Mouse (Mus musculus) cerebellum, adult 2 months (tissue): Measurements from ENCODE around the gene Gm17359. TPM values are rescaled to one million over a fixed set of nuclear protein-coding genes. Genes with fewer than 3 reads are reported as not detected.

Source experiments
- DNase-seq, 2 experiments: peaks; one replicate each; pipeline ENCODE4 v3.0.0; 2021
- H3K27ac ChIP-seq: fragments of 200-500 bp; 2 replicates; pipeline ENCODE4 v1.5.1; 2012; ENCODE audit warnings: low read length, control low read depth, inconsistent platforms; ENCODE audit not compliant: insufficient read depth
- H3K27me3 ChIP-seq: fragments of 200-500 bp; 2 replicates; pipeline ENCODE4 v1.6.1; 2012; ENCODE audit warnings: inconsistent platforms, mild to moderate bottlenecking, low read length, moderate library complexity; ENCODE audit not compliant: control insufficient read depth, insufficient read depth
- H3K4me1 ChIP-seq: fragments of 200-500 bp; 2 replicates; pipeline ENCODE4 v1.6.1; 2011; ENCODE audit warnings: low read length; ENCODE audit not compliant: control insufficient read depth, insufficient read depth
- H3K4me3 ChIP-seq: fragments of 200-500 bp; replicated peaks from 2 replicates; pipeline ENCODE3; 2011; ENCODE audit warnings: mild to moderate bottlenecking, low read depth, low read length, control low read depth; ENCODE audit not compliant: insufficient read depth
- CTCF ChIP-seq: fragments of 200-500 bp; IDR thresholded peaks from 2 replicates; pipeline ENCODE4 v1.5.1; 2011; ENCODE audit warnings: low read depth, mild to moderate bottlenecking, control low read depth, low read length, moderate library complexity, borderline replicate concordance; ENCODE audit not compliant: insufficient read depth
- POLR2A ChIP-seq: fragments of 200-500 bp; IDR thresholded peaks from 2 replicates; pipeline ENCODE4 v1.6.1; 2011; ENCODE audit warnings: low read length, control low read depth, borderline replicate concordance; ENCODE audit not compliant: insufficient read depth
- WGBS: fragments of 180-500 bp; shearing (Covaris S2); methylation state at CpG from one replicate; pipeline ENCODE4 v1.1.7; 2018; 5-methylcytosine and 5-hydroxymethylcytosine counted together
- polyA plus RNA-seq: library from polyadenylated mRNA; depleted of rRNA; stranded (reverse); fragments of >200 nt; gene quantifications from 2 replicates; pipeline ENCODE4 v1.2.3, GENCODE M21; 2012

Gm17359 gene
- polyA plus RNA-seq, 1 experiment: not detected

- Histone ChIP-seq H3K27me3 (no peaks in the 10 kb centered on the region), H3K4me3 (no peak overlapping the region), H3K4me1 (no peaks in the 10 kb centered on the region), H3K27ac (no peak overlapping the region)
- 64% methylated on average over 5 of the region's 5 CpGs for WGBS
- no peak for TF ChIP-seq POLR2A
- TF ChIP-seq CTCF: no peak
- DNase-seq: no peak
These were observed 112.0 kb downstream of the Gm17359 start for GRCm38 (mm10) chr3:79448421-79448820.

GRCm38 (mm10) chr3:79449361-79449760 is 112.9 kb downstream of the Gm17359 start:
- H3K27me3 ChIP-seq: no peaks in the 10 kb centered on the region
- 94% methylated on average over 7 of the region's 7 CpGs for WGBS
- H3K4me1 ChIP-seq: no peaks in the 10 kb centered on the region
- no peak for DNase-seq
- no peak for TF ChIP-seq CTCF
- TF ChIP-seq POLR2A: no peak
- no peak overlapping the region for H3K27ac ChIP-seq
- H3K4me3 ChIP-seq: no peak overlapping the region

- no peak for DNase-seq
- WGBS: 50% methylated on average over 14 of the region's 14 CpGs
- H3K4me1 ChIP-seq: no peaks in the 10 kb centered on the region
- H3K4me3 ChIP-seq: no peak overlapping the region
- no peak overlapping the region for H3K27ac ChIP-seq
- no peak for TF ChIP-seq CTCF
- TF ChIP-seq POLR2A: no peak
- no peaks in the 10 kb centered on the region for H3K27me3 ChIP-seq
These were observed 116.3 kb downstream of the Gm17359 start for GRCm38 (mm10) chr3:79452696-79453263.

GRCm38 (mm10) chr3:79455761-79456160 is 119.3 kb downstream of the Gm17359 start:
- TF ChIP-seq POLR2A (no peak), CTCF (no peak)
- no peaks in the 10 kb centered on the region for H3K4me1 ChIP-seq
- H3K27ac ChIP-seq: no peak overlapping the region
- no peak for DNase-seq
- no peaks in the 10 kb centered on the region for H3K27me3 ChIP-seq
- H3K4me3 ChIP-seq: no peak overlapping the region
- WGBS: 80% methylated on average over 11 of the region's 11 CpGs

- no peak for TF ChIP-seq CTCF
- TF ChIP-seq POLR2A: no peak
- no peak for DNase-seq
- Histone ChIP-seq H3K4me1 (no peaks in the 10 kb centered on the region), H3K27ac (no peak overlapping the region), H3K27me3 (no peaks in the 10 kb centered on the region), H3K4me3 (no peak overlapping the region)
- 70% methylated on average over 14 of the region's 14 CpGs for WGBS
These were observed 122.3 kb downstream of the Gm17359 start for GRCm38 (mm10) chr3:79458651-79459275.

GRCm38 (mm10) chr3:79469440-79469839 is 133.0 kb downstream of the Gm17359 start:
- whole genome bisulfite sequencing: 98% methylated on average over 5 of the region's 5 CpGs
- peaks cover under 1% of the 10 kb centered on the region; the same call in 1 of the 2 replicates for H3K4me1 ChIP-seq
- no peaks in the 10 kb centered on the region for H3K27me3 ChIP-seq
- no peak overlapping the region for H3K27ac ChIP-seq
- no peak for DNase-seq
- no peak overlapping the region for H3K4me3 ChIP-seq
- TF ChIP-seq POLR2A (no peak), CTCF (no peak)

GRCm38 (mm10) chr3:79472362-79472761 is 135.9 kb downstream of the Gm17359 start:
- Histone ChIP-seq H3K4me1 (peaks cover 15% of the 10 kb centered on the region), H3K27ac (no peak overlapping the region), H3K4me3 (no peak overlapping the region), H3K27me3 (no peaks in the 10 kb centered on the region)
- 98% methylated on average over 5 of the region's 5 CpGs for WGBS
- TF ChIP-seq CTCF: no peak
- TF ChIP-seq POLR2A: no peak
- DNase-seq: no peak

- Histone ChIP-seq H3K4me1 (peaks cover 25% of the 10 kb centered on the region), H3K27me3 (no peaks in the 10 kb centered on the region), H3K4me3 (no peak overlapping the region), H3K27ac (no peak overlapping the region)
- WGBS: 37% methylated on average over 4 of the region's 4 CpGs
- peak in 1 of 2 experiments; percentile 62 for DNase-seq
- no peak for TF ChIP-seq POLR2A
- no peak for TF ChIP-seq CTCF
These were observed 138.4 kb downstream of the Gm17359 start for GRCm38 (mm10) chr3:79474911-79475310.
